Mouse (Mus musculus) left cerebral cortex, adult 11 months (tissue): ENCODE measurements around the gene Gps1.
"Not testable (repeated sequence)": the region's sequence is repeated elsewhere in the genome, so short reads cannot be mapped to it uniquely, and the experiment has no call there.

Experiments
- DNase-seq: peaks from one replicate; pipeline ENCODE4 v3.0.0; 2022; ENCODE audit warnings: low spot score

The Gps1 gene

DNA sequence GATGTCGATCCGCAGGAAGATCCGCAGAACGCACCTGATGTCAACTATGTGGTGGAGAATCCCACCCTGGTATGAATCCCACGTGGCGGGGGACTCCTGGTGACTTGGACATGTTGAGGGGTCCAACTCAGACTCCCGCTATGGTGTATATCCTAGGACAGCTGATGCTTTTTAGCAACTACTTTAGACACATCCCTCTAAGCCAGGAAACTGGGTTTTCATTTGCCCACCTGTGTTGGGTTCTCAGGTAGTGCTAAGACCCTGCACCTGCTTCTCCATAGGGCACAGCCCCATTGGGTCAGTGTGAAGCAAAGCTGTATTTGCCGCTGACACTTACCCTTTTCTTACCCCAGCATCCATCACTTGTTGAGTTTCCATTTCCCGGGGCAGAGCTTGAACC lies 1.1 kb downstream of the Gps1 start:
- DNase-seq, result no peak

DNA sequence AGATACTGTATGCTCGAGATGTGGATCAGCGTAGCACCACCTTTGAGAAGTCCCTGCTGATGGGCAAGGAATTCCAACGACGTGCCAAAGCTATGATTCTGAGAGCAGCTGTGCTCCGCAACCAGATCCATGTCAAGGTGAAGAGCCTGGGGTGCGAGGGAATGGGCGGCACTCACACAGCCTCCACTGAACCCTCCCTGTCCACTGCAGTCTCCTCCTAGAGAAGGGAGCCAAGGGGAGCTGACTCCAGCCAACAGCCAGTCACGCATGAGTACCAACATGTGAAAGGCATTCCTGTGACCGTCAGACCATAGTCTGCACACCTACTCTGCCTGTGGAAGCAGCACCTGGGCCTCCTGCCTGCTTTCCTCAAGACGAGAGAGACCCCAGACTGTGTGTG lies 4.4 kb downstream of the Gps1 start:
- DNase-seq, result not testable (repeated sequence)

DNA sequence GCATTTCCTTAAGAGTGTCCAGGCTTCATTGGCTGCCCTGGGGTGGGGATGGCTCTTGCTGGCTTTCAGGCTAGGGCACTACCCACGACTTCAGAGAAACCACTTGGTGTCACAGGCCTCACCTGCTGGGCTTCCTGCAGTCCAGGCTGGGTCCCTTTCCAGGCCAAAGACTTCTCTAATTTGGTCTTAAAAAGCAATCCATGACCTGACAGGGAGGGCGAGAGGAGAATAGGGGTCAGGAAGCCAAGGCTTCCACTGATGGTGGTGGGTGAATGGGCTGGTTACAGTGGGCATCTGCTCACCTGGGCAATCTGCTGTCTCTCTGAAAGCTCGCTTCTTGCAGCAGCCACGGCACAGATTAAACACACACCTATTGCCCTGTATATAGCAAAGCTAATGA lies 5.3 kb downstream of the Gps1 start:
- no peak for DNase-seq

DNA sequence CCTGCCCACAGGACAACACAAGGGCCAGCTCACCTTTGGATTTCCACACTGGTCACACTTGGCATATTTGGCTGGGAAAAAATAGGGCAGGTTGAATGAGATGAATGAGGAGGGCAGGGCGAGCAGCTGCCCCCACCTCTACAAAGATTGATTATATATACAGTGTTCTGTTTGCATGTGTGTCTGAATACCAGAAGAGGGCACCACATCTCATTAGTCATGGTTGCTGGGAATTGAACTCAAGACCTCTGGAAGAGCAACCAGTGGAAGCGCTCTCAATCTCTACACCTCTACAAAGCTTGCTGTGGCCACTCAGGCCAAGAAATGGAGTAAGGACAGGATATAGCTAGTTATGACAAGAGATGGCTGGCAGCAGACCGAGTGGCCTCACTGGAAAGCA lies 5.7 kb downstream of the Gps1 start:
- DNase-seq, result no peak

DNA sequence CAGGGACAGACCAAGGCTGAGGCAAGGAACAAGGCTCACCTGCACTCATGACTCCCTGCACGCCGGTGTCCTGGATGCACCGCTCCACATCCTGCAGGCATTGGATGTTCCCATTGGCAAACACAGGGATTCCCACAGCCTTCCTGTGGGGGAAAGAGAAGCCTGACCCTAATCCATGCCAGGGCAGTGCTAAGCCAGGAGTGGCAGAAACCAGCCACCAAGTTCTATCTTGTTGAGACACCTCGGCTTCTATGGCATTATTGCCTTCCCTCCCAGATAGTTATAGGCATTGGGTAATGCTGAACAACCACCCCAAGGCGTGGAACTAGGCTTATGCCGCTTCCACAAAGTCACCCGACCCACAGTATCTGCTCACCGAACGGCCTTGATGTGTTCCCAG lies 8.6 kb downstream of the Gps1 start:
- no peak for DNase-seq

DNA sequence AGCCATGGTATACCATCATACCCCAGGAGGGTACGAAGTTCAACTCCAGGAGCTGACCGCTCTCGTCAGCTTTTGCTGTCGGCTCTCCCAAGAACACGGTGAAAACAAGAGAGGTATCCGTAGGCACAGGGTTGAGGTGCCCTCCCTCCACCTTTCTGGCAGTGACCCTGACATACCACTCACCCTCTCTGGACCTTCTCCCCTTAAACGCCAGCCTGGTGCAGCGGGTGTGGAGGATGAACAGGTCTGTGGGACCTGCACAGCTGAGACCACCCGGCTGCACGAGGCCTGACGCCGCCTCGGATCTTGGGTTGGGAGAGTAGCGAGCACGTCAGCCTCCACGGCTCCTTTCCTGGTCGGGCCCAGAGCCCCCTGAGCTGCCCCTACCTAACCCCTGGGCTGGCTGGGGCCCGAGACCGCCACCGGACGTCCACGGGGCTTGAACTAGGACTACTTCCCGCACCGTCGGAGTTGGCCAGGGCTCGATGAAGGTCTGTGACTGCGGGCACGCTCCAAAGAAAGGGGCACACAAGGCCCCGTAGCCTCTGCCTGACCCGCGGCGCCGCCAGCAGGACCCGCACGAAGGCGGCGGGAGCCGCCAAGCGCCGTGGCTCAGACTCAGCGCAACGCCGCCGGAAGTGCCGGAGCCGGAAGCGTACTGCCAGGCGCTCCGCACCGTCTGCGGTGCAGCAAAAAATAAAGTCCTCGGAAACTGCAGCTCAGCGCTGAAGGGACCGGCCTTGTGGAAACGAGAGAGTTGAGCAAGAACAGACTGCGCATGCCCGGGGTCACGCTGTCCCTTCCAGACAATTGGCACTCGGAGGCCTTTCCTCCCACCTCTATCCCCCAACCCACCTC lies 11.9 kb downstream of the Gps1 start, which contains the start of gene Dus1l:
Gene Dus1l, minus strand, starts transcription at position 648 of the 858 bp plus-strand sequence.
- peak; percentile 90 for DNase-seq

DNA sequence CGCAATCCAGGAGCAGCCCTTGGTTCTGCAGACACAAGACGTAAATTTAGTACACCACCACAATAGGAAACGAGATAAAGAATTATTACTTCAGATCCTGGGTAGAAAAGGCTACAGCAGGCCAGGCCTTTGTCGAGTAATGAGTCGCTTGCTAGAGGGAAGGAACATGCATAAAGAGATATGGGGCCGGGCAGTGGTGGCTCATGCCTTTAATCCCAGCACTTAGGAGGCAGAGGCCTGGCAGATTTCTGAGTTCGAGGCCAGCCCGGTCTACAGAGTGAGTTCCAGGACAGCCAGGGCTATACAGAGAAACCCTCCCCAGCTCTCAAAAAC lies 12.5 kb downstream of the Gps1 start:
- no peak for DNase-seq

DNA sequence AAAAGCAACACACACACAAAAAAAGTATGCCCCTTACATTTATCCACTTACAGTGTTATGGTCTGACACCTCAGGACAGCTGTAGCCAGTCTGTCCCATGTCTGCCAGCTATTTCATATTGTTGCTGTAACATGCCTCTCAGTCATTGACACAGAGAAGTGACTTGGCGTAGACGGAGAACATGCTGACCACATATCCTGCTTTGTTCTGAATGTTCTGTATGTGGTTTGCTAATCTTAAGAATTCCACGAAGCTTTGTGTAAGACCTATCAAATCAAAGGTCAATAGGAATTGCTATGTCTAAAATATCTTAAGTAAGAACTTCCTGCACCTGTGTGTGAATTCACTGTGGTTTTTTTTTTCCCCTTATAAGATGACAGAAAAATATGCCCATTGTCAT lies 14.2 kb downstream of the Gps1 start:
- DNase-seq, result no peak

DNA sequence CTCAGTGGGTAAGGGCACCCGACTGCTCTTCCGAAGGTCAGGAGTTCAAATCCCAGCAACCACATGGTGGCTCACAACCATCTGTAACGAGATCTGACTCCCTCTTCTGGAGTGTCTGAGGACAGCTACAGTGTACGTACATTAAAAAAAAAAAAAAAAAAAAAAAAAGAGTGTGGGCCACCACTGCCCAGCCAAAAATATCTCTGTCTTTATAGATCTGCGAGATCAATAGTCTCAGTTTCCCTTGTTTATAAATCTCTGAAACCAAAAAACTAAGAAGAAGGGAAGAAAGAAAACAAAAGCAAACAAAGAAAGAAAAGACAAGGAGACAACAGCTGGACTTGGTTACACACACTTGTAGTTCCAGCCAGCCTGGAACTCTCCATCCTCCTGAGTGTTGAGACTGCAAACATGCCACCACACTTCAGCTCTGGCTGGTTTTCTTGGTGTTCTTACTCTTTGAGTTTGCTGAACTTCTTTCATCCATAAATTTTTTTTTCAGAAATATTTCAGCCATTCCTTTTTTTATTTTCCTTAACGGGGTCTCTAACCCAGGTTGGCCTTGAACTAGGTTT lies 15.3 kb downstream of the Gps1 start:
- no peak for DNase-seq

DNA sequence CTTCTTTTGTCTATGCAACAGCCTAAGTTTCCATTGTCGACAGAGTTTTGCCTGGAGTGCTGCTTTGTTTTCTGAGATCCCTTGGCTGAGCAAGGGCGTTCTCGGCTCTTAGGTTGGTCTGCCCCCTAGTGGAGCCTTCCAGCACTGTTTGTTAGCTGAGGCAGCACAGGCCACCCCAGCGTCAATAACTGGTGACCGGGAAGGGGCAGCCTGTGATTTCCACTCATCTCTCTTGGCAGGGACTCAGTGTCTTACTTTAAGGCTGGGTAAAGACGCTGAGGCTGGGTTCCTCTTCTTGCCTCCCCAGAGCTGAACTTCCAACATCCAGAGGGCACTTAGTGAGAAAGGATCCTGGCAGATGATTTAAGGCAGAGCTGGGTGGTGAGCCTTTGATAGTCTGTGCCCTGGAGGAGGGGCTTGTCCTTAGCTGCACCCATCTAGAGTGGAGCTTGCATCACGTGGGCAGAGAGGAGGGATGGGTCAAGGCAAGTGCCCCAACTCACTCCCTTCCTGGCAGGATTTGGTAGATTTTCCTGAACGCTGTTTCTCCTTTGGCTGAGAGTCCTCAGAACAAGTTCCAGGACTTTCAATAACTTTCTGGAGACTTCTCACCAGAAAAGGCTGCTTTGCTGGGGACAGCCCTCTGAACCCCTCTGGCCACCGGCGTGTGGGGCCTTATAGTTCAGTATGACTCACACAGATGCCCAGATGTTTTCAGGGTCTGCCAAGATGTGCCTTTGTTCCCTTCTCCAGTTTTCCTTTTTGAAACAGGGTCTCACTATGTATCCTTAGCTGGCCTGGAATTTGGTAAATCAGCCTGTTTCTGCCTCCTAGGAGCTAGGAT lies 16.2 kb downstream of the Gps1 start:
- DNase-seq, result peak; percentile 66

DNA sequence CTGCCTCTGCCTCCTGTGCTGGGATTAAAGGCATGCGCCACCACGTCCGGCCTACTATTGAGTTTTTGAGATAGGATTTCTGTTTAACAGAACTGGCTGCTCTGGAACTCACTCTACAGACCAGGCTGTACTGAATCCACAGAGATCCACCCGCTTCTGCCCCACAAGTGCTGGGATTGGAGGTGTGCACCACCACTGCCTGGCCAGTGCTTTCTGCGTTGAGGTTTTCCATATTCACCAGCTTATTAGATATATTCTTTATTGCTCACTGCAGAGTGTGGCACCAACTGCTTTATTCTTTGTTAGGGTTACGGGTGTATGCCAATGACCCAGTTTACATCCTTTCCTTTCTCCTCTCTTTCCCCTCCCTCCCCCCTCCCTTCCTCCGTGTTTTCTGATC lies 20.2 kb downstream of the Gps1 start:
- DNase-seq, result no peak

DNA sequence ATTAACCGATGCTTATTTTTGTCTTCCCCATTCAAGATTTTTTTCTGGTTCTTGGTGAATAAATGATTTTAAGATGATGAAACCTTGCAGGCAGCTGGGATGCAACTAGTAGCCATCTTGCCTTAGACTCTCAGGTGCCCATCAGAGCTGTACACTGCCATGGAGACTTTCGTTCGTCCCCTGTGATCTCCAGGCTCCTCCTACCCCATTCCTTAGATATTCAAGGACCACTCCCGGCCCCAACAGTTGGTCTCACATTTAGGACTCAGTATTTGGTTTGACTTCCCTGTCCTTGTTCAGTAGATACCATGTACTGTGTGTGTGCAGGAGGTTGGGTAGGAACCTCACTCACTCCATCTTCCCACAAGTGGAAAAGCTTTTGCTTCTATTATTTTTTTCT lies 20.7 kb downstream of the Gps1 start:
- DNase-seq, result no peak

DNA sequence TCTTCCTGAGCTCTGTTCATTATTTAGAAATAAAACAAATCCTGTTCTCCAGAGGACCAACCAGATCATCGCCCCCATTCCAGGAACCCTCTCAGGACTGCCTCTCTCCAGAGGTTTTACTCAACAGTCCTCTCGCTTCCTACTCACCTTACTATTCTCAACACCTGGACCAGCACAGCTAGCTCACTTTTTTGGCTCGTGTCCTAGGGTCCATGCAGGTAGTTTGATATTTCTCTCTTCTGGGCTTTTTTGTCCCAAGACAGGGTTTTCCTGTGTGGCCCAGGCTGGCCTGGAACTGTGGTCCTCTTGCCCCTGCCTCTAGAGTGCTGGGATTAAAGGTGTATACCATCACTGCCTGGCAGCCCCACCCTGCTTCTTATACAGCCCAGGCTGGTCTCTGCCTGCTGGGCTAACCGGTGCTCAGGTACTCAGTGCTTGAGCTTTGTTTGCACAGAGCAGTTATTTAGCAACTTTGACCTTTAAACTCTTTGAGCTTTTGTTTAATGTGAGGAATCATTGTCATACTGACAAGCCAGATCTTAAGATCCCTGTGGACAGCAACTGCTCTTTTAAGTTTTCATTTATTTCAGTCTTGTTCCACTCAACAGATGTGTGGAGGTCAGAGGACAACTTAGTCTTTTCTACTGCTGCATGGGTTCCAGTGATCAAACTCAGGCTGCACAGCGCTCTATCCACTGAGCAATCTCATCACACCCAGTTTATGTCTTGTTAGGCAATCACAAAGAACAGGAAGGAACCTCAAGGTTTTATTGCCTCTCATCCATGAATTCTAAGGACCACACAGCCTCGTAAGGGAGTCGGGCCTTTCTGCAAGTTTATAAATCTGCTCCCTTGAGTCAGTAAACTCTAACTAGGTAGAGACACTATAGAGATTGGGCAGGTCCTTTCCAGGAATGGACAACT lies 21.6 kb downstream of the Gps1 start:
- DNase-seq, result no peak

DNA sequence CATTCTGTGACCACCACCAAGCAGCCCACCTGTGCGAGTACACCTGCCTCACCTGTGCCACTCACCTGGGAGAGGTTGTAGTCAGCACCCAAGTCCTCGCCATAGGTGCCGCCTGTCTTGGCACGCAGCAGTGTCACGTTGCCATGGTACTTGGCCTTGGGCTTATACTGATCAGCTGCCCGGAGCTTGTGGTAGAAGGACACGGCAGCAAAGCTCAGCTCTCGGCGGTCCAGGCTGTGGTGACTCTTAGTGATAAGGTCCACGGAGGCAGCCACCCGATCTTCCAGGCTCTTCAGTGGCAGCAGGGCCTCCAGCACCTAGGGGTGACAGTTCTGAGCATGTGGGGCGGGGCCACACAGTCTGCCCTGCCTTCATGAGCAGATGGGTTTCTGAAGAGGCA lies 23.9 kb downstream of the Gps1 start:
- DNase-seq, result no peak

DNA sequence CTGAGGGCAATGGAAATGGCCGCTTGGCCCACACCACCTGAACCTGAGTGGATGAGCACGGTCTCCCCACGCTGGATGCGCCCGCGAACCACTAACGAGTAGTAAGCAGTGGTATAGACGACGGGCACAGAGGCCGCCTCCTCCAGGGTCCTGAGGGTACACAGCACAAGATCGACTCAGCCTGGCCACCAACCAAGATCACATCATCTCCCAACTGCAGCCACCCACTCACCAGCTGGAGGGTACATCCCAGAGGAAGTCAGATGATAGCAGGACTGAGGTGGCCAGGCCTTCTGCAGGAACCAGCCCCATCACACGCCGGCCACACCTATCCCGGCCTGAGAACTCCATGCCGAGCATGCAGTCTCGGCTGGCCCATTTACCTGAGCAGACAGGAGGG lies 28.0 kb downstream of the Gps1 start:
- no peak for DNase-seq

DNA sequence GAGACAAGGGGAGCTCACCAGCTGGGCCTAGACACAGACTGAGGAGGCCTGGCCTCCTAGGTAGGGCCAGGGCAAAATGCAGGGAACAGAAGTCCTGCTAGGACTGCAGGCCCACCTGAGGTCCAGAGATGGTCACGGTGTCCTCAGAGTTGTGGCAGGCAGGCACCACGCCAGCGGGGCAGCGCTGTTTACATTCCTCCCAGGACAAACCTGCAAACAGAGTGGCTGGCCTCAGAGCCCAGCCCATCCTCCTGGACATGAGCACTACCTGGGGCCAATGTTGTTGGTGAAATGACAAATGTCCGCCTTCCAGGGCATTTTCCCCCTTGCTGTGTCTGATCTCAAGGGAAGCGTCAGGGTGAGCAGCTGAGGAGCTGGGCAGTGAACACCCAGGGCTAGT lies 33.3 kb downstream of the Gps1 start:
- no peak for DNase-seq

DNA sequence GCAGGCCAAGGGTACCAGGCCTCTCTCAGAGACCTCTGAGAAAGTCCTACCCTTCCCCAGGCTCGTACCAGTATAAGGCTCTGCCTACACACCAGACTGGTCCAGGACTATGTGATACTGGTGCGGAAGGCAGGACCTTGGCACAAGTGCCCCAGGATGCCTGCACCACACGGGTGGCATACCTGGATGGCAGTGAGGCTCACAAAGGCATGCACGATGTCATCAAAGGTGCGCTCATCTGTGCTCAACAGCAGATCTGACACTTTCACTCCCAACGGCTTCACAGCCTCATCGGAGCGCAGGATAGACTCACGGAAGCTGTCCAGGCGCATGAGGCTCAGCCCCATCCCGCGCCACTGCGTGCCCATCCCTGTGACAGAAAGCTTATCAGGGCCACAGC lies 34.2 kb downstream of the Gps1 start:
- no peak for DNase-seq

DNA sequence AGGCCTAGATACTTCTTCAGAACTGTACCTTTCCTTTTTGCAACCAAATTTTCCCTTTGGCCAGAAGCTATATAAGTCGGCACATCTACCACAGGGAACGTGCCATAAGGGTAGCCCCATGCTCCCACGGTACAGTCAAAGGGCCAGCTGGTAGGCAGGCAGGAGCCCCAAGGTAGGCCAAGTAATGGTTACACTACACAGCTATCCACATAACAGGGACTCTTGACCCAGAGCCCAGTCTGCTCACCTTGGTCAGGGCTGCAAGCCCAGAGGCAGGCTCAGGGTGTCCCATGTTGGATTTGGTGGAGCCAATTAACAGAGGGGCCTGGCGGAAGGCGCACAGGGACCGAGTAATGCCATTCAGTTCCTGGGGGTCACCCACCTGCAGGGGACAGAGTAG lies 35.5 kb downstream of the Gps1 start:
- no peak for DNase-seq

DNA sequence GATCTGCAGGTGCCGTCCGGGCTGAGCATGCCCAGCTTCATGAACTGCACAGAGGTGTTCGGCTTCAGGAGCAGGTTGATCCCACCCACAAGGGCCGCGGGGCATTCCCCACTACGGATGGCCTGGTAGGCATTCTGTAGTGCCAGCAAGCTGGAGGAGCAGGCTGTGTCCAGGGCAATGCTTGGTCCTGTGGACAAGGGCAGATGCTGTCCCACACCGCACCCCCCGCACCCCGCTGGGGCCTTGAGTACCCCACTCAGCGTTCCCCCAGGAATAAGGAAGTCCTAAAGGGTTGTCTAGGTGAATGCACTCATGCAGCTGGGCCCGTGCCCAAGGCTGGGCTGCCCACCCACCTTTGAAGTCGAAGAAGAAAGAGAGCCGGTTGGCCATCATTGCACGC lies 36.5 kb downstream of the Gps1 start:
- DNase-seq, result no peak

DNA sequence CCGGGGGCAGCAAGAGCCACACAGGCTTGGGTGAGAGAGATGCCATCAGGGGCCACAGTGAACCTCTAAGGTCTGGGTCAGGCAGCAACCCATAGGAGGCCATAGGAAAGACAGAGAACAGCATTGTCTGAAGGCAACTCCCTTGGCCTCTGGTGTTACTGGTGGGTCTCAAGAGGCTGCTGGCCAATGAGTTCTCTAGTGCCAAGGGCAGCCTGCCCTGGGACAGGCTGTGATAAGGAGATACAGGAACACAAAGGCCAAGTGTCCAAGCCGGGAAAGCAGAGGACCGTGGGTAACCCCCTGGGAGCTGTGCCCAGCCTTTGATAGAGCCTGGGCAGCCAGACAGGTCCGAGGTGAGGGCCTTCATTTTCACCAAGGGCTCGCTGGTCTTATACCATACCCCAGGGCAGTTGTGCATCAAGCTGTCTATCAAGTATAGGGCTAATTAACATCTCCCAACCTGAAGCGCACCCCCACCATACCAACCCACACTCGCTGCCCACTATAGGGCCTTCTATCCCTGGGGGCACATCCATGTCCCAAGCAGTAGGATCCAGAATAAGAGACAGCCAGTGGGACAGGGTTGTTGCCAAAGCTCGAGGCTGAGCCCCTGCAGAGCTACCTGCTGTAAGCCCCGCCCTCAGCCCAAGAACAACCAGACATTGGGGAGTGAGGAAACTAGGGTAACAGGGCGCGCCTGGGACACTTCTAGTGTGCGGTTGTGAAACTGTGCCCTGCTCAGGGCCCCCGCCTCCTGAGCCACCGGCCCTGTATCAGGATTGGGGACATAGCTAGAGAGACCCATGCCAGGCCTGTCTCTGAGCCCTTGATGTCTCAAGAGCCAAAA lies 37.2 kb downstream of the Gps1 start:
- no peak for DNase-seq

DNA sequence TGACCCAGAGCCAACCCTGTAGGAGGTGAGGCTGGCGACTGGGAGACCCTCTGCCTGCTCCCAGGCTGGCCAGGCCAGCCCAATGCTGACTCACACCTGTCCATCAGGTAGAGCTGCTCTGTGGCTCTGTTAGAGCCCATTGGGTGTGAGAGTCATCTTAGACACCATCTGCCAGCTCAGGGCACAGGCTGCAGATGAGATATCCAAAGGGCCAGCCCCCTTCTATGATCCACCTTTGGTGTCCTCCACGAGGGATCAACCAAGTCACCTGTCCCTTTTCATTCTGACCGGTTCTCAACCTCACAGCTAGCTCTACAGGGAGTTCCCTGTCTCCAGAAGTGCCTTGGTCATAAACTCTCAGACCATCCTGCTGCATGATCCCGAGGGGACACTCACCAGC lies 38.2 kb downstream of the Gps1 start:
- no peak for DNase-seq
